Mouse (Mus musculus): Measurements from ENCODE around the gene A530016L24Rik. TPM values are rescaled to one million over a fixed set of nuclear protein-coding genes. Genes with fewer than 3 reads are reported as not detected.

A530016L24Rik gene
- polyA plus RNA-seq, 1 experiment from 2014 or later, result not detected

DNA sequence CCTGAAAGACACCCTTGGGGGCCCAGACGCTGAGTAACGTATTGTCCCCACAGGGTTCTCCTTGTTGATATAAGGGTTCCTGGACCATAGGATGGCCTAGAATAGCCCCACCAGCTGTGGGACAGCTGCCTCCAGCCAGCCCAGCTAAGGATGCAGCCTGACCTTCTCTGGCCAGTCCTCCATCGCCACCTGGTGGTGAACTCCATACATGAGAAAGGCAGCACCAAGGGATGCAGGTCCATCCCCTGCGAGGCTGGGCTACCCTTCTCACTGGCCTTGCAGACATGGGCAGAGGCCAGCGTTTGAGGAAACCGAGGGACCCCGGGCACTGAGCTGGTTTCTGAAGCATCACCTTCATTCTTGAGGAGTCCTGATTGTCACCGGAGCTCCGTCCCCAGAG is 15.5 kb upstream of the A530016L24Rik start:
- peak; percentile 92 for DNase-seq (ENCODE audit: low spot score)
- peak; percentile 81 for ATAC-seq (replicated peaks; ENCODE audit: low FRiP score)
- Histone ChIP-seq H3K27ac (ENCODE audit: low read depth, low read length) (no peak overlapping the region), H3K4me2 (ENCODE audit: low read depth, low read length, severe bottlenecking) (no peak overlapping the region), H3K4me3 (ENCODE audit: low read depth, low read length) (no peak overlapping the region), H3K36me3 (ENCODE audit: control insufficient read depth, insufficient read depth, low read length) (no peaks in the 10 kb centered on the region), H3K27me3 (ENCODE audit: control insufficient read depth, insufficient read depth, low read length) (no peaks in the 10 kb centered on the region), H3K4me1 (replicated peaks; ENCODE audit: control insufficient read depth, insufficient read depth, low read length) (peaks cover 18% of the 10 kb centered on the region), H3K9ac (ENCODE audit: low read length) (no peak overlapping the region), H3K9me3 (ENCODE audit: control insufficient read depth, low read length) (no peaks in the 10 kb centered on the region)
- 23% methylated on average over 9 of the region's 9 CpGs for WGBS

DNA sequence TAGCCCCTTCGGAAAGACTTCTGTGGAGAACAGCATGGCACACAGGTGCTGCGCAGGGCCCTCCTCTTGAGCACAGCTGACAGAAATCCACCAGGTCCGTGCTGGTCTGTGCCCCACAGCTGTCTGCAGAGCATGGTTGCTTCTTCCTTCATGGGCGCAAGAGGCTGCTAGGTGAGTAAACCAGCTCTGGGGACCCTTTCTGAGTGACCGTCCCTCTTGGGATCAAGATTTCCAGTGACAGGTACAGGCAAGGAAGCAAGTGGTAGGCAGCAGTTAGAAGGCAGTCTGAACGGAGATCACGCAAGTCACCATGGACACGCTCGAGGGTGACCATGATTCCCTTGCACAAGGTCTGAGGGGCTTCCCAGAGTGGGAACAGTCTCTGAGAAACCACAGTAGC is 287 bp downstream of the A530016L24Rik start:
- no peak overlapping the region for H3K4me2 ChIP-seq (ENCODE audit: low read depth, low read length, severe bottlenecking)
- H3K27me3 ChIP-seq (ENCODE audit: control insufficient read depth, insufficient read depth, low read length), result no peaks in the 10 kb centered on the region
- H3K4me1 ChIP-seq (replicated peaks; ENCODE audit: control insufficient read depth, insufficient read depth, low read length), result no peaks in the 10 kb centered on the region; the same call in 1 of the 2 replicates
- no peak for DNase-seq (ENCODE audit: low spot score)
- H3K27ac ChIP-seq (ENCODE audit: low read depth, low read length), result no peak overlapping the region
- WGBS, result 93% methylated on average over 9 of the region's 9 CpGs
- no peak overlapping the region for H3K9ac ChIP-seq (ENCODE audit: low read length)
- no peak for ATAC-seq (replicated peaks; ENCODE audit: low FRiP score)
- H3K36me3 ChIP-seq (ENCODE audit: control insufficient read depth, insufficient read depth, low read length), result no peaks in the 10 kb centered on the region
- H3K9me3 ChIP-seq (ENCODE audit: control insufficient read depth, low read length), result no peaks in the 10 kb centered on the region
- no peak overlapping the region for H3K4me3 ChIP-seq (ENCODE audit: low read depth, low read length)

DNA sequence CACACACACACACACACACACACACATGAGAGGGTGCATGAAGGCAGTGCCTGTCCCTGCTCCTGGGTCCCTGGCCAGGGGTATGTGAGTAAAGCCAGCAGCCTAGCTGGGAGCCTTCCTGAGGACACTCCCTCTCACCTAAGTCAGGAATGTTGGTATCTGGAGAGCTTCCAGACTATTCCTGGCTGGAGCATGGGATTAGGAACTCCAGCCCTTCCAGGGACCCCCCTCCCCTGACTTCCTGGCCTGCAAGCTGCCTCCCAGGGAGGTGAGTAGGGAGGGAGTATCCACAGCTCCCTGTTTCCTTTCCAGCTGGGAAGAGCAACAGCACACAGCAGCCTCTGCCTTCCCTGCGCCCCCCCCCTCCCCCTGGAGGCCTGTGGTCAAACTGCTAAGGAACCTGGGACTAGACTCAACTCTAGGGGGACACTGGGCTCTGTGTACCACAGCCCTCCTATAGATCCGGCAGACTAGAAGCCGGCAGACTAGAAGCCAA is 1.2 kb downstream of the A530016L24Rik start:
- no peak overlapping the region for H3K9ac ChIP-seq (ENCODE audit: low read length)
- H3K4me1 ChIP-seq (replicated peaks; ENCODE audit: control insufficient read depth, insufficient read depth, low read length), result no peaks in the 10 kb centered on the region; the same call in 1 of the 2 replicates
- H3K4me2 ChIP-seq (ENCODE audit: low read depth, low read length, severe bottlenecking), result no peak overlapping the region
- no peaks in the 10 kb centered on the region for H3K36me3 ChIP-seq (ENCODE audit: control insufficient read depth, insufficient read depth, low read length)
- no peaks in the 10 kb centered on the region for H3K27me3 ChIP-seq (ENCODE audit: control insufficient read depth, insufficient read depth, low read length)
- H3K27ac ChIP-seq (ENCODE audit: low read depth, low read length), result no peak overlapping the region
- no peak overlapping the region for H3K4me3 ChIP-seq (ENCODE audit: low read depth, low read length)
- WGBS, result 15% methylated on average over 3 of the region's 3 CpGs
- ATAC-seq (replicated peaks; ENCODE audit: low FRiP score) (no peak), DNase-seq (ENCODE audit: low spot score) (no peak)
- H3K9me3 ChIP-seq (ENCODE audit: control insufficient read depth, low read length), result no peaks in the 10 kb centered on the region

DNA sequence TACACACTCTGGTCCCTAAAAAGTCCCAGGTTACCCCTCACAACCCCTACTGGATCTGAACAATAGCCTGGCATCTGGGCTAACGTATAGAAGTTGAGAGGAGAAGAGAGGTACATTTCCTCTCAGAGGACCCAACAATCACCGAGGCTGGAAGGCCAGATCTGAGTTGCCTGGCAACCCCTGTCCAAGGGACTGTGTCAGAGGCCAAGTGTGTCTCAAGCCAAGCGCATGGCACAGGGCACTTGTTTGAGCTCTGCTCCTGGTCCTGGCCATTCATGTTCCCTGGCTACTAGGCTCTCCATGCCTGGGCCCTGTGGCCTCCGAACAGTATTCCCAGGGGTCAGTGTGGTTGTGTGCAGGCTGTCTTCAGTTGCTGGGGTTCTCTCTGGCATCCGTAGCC is 6.9 kb downstream of the A530016L24Rik start:
- no peaks in the 10 kb centered on the region for H3K36me3 ChIP-seq (ENCODE audit: control insufficient read depth, insufficient read depth, low read length)
- no peaks in the 10 kb centered on the region; the same call in none of the 2 replicates for H3K4me1 ChIP-seq (replicated peaks; ENCODE audit: control insufficient read depth, insufficient read depth, low read length)
- no peak overlapping the region for H3K4me3 ChIP-seq (ENCODE audit: low read depth, low read length)
- no peaks in the 10 kb centered on the region for H3K9me3 ChIP-seq (ENCODE audit: control insufficient read depth, low read length)
- DNase-seq (ENCODE audit: low spot score) (no peak), ATAC-seq (replicated peaks; ENCODE audit: low FRiP score) (no peak)
- H3K27ac ChIP-seq (ENCODE audit: low read depth, low read length), result no peak overlapping the region
- no peak overlapping the region for H3K9ac ChIP-seq (ENCODE audit: low read length)
- H3K27me3 ChIP-seq (ENCODE audit: control insufficient read depth, insufficient read depth, low read length), result no peaks in the 10 kb centered on the region
- no peak overlapping the region for H3K4me2 ChIP-seq (ENCODE audit: low read depth, low read length, severe bottlenecking)
- WGBS, result 71% methylated on average over 5 of the region's 5 CpGs

DNA sequence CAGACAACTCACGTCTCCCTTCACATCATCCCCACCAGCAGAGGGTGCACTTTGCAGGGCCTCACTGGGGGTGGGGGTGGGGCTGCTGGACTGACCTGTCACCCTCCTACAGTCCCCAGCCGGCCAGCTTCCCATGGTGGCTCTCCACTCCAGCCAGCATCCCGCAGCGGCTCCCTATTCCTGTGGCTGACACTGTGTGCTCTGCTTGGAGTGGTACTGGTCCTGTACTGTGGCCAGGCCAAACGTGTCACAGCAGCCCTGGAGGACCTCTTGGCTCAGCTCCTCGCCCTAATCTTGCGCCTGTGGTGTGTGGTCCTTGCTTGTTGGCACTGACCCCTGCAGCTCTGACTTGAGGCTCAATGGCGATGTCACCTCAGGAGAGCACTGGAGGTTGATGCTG is 8.5 kb downstream of the A530016L24Rik start:
- no peak overlapping the region for H3K4me2 ChIP-seq (ENCODE audit: low read depth, low read length, severe bottlenecking)
- ATAC-seq (replicated peaks; ENCODE audit: low FRiP score), result no peak
- no peak overlapping the region for H3K27ac ChIP-seq (ENCODE audit: low read depth, low read length)
- no peak for DNase-seq (ENCODE audit: low spot score)
- H3K9ac ChIP-seq (ENCODE audit: low read length), result no peak overlapping the region
- H3K9me3 ChIP-seq (ENCODE audit: control insufficient read depth, low read length), result no peaks in the 10 kb centered on the region
- no peaks in the 10 kb centered on the region for H3K36me3 ChIP-seq (ENCODE audit: control insufficient read depth, insufficient read depth, low read length)
- 80% methylated on average over 8 of the region's 8 CpGs for WGBS
- no peak overlapping the region for H3K4me3 ChIP-seq (ENCODE audit: low read depth, low read length)
- H3K27me3 ChIP-seq (ENCODE audit: control insufficient read depth, insufficient read depth, low read length), result no peaks in the 10 kb centered on the region
- no peaks in the 10 kb centered on the region; the same call in none of the 2 replicates for H3K4me1 ChIP-seq (replicated peaks; ENCODE audit: control insufficient read depth, insufficient read depth, low read length)

DNA sequence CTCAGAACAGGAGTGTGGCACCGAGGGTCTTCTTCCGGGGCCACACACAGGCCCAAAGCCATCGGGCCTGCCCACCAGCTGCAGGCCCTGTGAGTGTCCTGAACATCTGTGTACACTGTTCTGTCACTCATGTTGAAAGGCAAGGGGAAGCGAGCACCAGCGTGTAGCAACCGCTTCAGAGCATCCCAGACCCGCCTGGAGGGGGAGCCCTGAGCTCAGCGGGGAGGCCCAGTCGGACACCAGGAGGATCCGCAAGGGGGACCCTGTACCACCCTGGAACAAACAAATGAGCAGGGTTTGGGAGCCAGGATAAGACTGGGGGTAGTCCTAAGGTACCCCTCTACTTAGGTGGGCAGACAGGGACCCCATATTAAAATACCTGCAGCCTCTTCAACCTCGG is 9.4 kb downstream of the A530016L24Rik start:
- H3K9ac ChIP-seq (ENCODE audit: low read length), result no peak overlapping the region
- no peaks in the 10 kb centered on the region for H3K27me3 ChIP-seq (ENCODE audit: control insufficient read depth, insufficient read depth, low read length)
- no peaks in the 10 kb centered on the region for H3K9me3 ChIP-seq (ENCODE audit: control insufficient read depth, low read length)
- peak; percentile 69 for DNase-seq (ENCODE audit: low spot score)
- no peak overlapping the region for H3K4me3 ChIP-seq (ENCODE audit: low read depth, low read length)
- H3K4me1 ChIP-seq (replicated peaks; ENCODE audit: control insufficient read depth, insufficient read depth, low read length), result no peaks in the 10 kb centered on the region; the same call in 1 of the 2 replicates
- H3K36me3 ChIP-seq (ENCODE audit: control insufficient read depth, insufficient read depth, low read length), result no peaks in the 10 kb centered on the region
- 47% methylated on average over 11 of the region's 11 CpGs for whole genome bisulfite sequencing
- peak; percentile 19; the same call in 1 of the 2 replicates for ATAC-seq (replicated peaks; ENCODE audit: low FRiP score)
- H3K27ac ChIP-seq (ENCODE audit: low read depth, low read length), result no peak overlapping the region
- H3K4me2 ChIP-seq (ENCODE audit: low read depth, low read length, severe bottlenecking), result no peak overlapping the region

DNA sequence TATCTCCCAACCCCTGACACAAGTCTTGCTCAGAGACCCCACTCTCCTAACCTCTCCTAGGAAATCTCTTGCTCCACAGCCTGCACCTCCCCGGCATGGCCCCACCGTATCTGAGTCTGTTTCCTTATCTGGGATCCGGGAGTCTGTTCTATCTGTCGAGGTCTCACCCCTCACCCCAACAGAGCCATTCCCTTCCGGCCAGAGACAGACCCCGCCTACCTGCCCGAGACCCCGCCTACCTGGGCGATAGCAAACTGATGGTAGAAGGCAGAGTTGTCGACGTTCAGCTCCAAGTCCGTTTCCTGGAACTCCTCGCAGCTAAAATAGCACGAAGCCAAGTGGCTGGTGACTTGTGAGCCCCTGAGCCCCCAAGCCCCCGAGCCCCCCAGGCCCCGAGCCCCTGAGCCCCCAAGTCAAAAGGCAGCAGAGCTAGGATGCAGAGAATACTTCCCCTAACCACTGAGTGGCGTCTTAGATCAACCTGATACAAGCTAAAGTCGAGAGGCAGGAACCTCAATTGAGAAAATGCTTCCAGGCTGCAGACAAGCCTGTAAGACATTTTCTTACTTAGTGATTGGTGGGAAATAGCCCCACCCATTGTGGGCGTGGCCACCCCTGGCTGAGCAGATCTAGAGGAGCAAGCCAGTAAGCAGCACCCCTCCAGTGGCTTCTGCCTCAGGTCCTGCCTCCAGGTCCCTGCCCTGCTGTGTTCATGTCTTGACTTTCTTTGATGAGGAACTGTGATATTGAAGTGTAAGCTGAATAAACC is 13.9 kb downstream of the A530016L24Rik start:
- H3K4me3 ChIP-seq (ENCODE audit: low read depth, low read length), result no peak overlapping the region
- no peaks in the 10 kb centered on the region; the same call in none of the 2 replicates for H3K4me1 ChIP-seq (replicated peaks; ENCODE audit: control insufficient read depth, insufficient read depth, low read length)
- no peaks in the 10 kb centered on the region for H3K36me3 ChIP-seq (ENCODE audit: control insufficient read depth, insufficient read depth, low read length)
- no peaks in the 10 kb centered on the region for H3K9me3 ChIP-seq (ENCODE audit: control insufficient read depth, low read length)
- ATAC-seq (replicated peaks; ENCODE audit: low FRiP score), result no peak
- WGBS, result 38% methylated on average over 19 of the region's 19 CpGs
- H3K9ac ChIP-seq (ENCODE audit: low read length), result no peak overlapping the region
- DNase-seq (ENCODE audit: low spot score), result no peak
- no peak overlapping the region for H3K4me2 ChIP-seq (ENCODE audit: low read depth, low read length, severe bottlenecking)
- H3K27me3 ChIP-seq (ENCODE audit: control insufficient read depth, insufficient read depth, low read length), result no peaks in the 10 kb centered on the region
- no peak overlapping the region for H3K27ac ChIP-seq (ENCODE audit: low read depth, low read length)

DNA sequence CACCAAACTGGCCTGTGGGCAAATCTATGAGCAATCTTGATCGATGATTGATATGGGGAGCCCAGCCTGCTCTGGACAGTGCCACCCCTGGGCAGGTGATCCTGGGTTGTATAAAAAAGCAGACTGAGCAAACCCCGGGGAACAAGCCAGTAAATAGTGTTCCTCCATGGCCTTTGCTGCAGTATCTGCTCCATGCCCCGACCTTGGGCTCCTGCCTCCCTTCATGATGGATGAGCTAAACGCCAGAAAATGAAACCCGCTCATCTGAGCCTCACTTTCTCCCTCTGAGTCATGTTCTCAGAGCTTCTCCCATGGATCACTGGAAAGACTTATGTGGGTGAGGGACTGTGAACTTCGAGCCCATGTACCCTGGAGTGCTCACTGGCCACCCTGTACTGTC is 17.0 kb downstream of the A530016L24Rik start:
- no peaks in the 10 kb centered on the region for H3K9me3 ChIP-seq (ENCODE audit: control insufficient read depth, low read length)
- H3K36me3 ChIP-seq (ENCODE audit: control insufficient read depth, insufficient read depth, low read length), result no peaks in the 10 kb centered on the region
- no peak overlapping the region for H3K9ac ChIP-seq (ENCODE audit: low read length)
- H3K4me3 ChIP-seq (ENCODE audit: low read depth, low read length), result no peak overlapping the region
- no peak overlapping the region for H3K4me2 ChIP-seq (ENCODE audit: low read depth, low read length, severe bottlenecking)
- H3K27ac ChIP-seq (ENCODE audit: low read depth, low read length), result no peak overlapping the region
- no peak for DNase-seq (ENCODE audit: low spot score)
- ATAC-seq (replicated peaks; ENCODE audit: low FRiP score), result no peak
- no peaks in the 10 kb centered on the region; the same call in 1 of the 2 replicates for H3K4me1 ChIP-seq (replicated peaks; ENCODE audit: control insufficient read depth, insufficient read depth, low read length)
- WGBS, result 84% methylated on average over 6 of the region's 6 CpGs
- peaks cover 13% of the 10 kb centered on the region for H3K27me3 ChIP-seq (ENCODE audit: control insufficient read depth, insufficient read depth, low read length)

DNA sequence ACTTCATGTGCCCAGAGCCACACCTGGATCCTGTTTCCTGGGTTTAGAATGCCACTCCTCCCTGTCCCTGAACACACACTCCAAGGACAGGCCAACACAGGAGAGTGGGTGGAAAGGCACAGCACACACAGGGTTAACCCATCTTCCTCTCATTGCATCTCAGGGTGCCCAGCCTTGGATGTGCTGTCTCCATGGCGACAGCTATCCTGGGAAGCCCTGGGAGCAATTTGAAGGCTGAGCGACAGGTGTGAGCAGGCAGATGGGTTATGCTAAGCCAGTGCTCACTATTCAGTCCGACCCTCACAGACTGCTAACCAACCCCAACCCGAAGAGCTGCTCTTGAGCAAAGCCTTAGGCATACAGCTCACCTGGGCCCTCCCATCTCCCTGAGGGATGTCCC is 18.0 kb downstream of the A530016L24Rik start:
- Histone ChIP-seq H3K4me1 (replicated peaks; ENCODE audit: control insufficient read depth, insufficient read depth, low read length) (no peaks in the 10 kb centered on the region; the same call in 1 of the 2 replicates), H3K4me2 (ENCODE audit: low read depth, low read length, severe bottlenecking) (no peak overlapping the region), H3K27ac (ENCODE audit: low read depth, low read length) (no peak overlapping the region), H3K9ac (ENCODE audit: low read length) (no peak overlapping the region), H3K36me3 (ENCODE audit: control insufficient read depth, insufficient read depth, low read length) (no peaks in the 10 kb centered on the region), H3K4me3 (ENCODE audit: low read depth, low read length) (no peak overlapping the region), H3K9me3 (ENCODE audit: control insufficient read depth, low read length) (no peaks in the 10 kb centered on the region), H3K27me3 (ENCODE audit: control insufficient read depth, insufficient read depth, low read length) (peaks cover 18% of the 10 kb centered on the region)
- whole genome bisulfite sequencing, result 31% methylated on average over 4 of the region's 4 CpGs
- ATAC-seq (replicated peaks; ENCODE audit: low FRiP score) (peak; percentile 60), DNase-seq (ENCODE audit: low spot score) (no peak)
